Mouse (Mus musculus): ENCODE measurements around the gene Anxa3.

The Anxa3 gene

DNA sequence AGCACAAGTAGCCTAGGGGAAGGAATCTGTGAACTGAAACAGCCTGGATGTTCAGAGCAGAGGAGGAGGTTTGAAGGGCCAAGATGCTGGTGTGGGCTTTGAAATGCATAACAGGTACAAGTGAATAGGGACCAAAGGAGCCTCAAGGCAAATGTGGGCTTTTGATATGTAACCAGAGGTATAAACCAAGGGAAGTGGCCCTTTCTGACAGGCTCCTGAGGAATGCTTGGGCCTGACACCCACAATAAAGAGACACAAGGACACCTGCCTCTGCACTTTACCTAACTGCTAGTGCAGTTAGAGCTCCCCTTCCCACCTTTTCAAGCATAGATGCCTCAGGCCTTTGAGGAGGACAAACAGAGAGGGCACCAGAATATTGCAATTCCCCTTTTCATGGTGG is 54.8 kb downstream of the Anxa3 start:
- DNase-seq (ENCODE audit: low read depth, low spot score) = no peak

DNA sequence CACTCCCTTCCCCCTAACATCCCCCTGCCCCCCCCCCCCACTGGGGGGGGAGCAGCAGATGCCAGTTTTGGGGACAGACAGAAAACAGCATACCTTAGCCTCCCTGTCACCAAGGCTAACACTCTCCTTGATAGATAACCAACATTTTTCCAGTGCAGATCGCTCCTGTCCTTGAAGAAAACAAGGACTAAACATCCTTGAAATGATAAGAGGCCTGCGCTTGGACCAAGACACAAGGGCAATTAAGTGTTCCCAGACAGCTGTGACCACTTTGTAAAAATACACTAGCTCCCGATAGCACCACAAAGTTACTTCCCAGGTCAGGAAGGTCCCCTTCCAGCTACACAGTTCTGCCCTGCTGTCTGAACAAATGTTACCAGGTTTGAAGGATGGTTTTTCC is 55.2 kb downstream of the Anxa3 start:
- DNase-seq (ENCODE audit: low read depth, low spot score) = no peak

GRCm38 (mm10) chr5:96849232-96849631 is 56.1 kb downstream of the Anxa3 start:
- DNase-seq (ENCODE audit: low read depth, low spot score) = no peak

DNA sequence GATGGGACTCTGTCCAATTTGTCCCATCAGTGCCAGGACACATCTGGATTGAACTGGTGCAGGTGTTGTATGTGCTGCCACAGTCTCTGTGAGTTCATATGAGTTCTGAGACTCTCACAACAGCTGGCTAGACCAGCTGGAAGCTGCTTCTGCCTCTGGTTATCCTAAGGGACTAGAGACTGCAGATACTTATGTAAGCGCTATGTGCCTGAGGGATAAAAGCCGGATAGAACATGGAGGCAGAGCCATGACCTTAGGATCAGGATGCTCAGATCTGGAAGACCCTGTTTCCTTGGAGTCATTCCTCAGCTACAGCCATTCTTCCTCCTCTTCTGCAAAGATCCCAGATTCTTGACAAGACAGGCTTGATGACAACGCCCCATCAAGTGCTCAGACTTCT is 60.3 kb downstream of the Anxa3 start:
- no peak for DNase-seq (ENCODE audit: low read depth, low spot score)

DNA sequence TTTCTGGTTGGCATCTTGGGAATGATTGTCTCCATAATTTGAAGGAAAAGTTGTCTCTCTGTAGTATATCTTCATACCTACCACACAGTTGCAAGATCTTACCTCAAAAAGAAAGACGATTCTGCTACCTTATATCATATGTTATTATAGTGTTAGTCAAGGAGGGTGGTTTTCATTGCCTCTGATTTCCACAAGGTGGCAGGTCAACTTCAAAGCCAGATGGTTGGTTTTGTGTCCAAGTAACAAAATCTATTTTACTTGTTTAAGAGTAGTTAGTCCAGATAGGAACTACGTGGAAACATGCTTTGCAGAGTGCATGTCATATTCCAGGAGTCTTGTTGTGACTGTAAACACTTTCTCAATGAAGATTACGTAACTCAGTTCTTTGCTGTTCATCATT is 61.2 kb downstream of the Anxa3 start:
- no peak for DNase-seq (ENCODE audit: low read depth, low spot score)

- no peak for DNase-seq (ENCODE audit: low read depth, low spot score)
These were observed 66.8 kb downstream of the Anxa3 start for GRCm38 (mm10) chr5:96859938-96860337.

DNA sequence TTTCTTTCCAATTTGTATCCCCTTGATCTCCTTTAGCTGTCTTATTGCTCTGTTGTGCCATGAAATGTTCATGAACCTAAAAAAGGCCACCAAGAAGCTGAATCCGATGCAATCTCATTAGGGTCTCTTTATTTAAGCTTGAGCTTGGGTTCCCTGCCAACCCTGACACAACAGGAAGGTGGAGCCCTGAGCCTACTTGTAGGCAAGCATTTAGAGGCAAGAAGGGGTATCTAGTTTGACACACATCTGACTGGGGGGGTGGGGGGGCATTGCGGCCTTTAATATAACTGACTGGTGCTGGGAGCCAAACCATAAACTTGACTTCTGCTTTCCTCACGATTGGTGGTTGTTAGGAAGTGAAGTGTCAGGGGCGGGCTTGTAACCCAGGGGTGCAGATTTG is 74.0 kb downstream of the Anxa3 start:
- DNase-seq (ENCODE audit: low read depth, low spot score) = no peak

DNA sequence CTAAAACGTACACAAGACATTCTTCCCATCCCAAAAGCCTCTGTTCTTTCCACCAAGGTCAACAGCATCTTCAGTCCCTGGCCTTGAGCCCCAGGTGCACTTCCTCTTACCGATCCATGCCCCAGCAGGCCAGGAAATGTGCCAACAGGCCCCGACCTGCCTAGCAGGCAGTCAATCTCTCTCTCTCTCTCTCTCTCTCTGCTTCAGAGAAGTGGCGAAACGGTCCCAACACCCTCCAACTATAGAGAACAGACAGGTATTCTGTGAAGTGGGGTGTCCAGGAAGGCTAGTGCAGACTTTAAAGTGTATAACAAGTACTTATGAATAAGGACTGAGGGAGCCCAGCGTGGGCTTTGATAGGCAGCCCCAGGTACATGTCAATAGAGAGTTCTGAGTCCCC is 75.8 kb downstream of the Anxa3 start:
- DNase-seq (ENCODE audit: low read depth, low spot score) = no peak

DNA sequence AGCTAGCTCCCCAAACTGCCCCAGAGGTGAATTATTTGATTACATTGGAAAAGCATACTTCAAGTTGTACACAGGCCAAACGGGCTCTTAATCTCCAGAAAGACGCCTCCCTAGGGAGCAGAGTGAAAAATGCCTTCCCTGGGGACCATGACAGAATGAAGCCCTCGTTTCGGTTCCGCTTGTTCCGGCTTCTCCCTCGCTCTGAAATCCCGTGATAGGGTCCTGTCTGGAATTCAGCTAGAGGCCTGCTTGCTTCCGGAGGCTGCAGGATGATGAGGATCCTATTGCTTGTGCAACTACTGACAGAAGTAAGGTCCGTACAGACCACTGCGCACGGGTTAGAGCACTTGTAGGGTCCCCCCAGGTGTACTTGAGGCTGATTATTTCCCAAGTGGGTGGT is 77.9 kb downstream of the Anxa3 start:
- no peak for DNase-seq (ENCODE audit: low read depth, low spot score)

GRCm38 (mm10) chr5:96878178-96878577 is 85.0 kb downstream of the Anxa3 start:
- peak; percentile 66 for DNase-seq (ENCODE audit: low read depth, low spot score)

DNA sequence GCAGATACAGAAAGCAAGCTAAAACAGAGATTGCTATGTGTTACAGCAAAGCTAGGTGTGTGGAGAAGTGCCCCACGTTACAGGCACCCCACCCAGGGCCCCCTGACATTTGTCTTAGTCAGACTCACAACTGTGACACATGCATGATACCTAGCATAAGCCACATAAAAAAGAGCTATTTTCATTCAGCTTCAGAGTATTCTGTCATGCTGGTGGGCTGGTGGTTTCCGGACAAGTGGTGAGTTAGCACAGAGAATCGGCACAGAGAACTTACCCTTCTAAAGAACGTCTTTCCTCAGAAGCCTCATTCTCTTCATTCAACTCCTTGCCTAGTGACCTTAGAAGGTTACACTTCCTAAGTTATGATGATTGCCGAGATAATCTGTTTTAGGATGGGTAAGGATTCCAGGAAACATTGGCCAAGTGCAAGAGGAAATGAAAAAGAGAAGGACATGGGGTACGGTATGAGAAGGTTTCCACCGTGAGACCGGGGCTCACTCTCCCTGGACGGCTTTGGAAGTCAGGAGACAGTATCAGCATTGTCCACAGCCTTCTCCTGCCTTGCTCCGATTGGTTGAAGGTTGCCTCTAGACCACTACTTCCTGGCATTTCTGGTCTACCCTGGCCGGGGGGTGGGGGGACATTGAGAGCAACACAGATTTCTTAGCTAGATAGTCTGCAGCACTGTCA is 85.9 kb downstream of the Anxa3 start:
- DNase-seq (ENCODE audit: low read depth, low spot score) = no peak

DNA sequence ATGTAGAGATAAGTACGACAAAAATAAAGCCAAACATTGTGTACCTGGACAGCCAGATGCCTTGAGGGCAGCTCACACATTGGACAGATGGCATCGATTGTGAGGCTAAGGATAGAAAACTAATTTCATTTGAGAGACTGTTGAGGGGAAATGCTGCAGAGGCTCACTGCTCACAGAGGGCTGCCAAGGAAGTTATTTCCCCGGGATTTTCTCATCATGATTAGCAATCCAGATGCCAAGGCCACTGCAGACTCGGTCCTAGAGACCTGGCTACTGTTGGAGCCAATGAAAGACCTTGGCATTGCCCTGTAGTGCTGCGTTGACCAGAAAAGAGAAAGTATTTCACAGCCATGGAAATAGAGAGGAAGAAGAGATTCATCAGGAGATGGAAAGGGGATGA is 87.1 kb downstream of the Anxa3 start:
- no peak for DNase-seq (ENCODE audit: low read depth, low spot score)

- no peak for DNase-seq (ENCODE audit: low read depth, low spot score)
These were observed 88.0 kb downstream of the Anxa3 start for GRCm38 (mm10) chr5:96881118-96881517.

DNA sequence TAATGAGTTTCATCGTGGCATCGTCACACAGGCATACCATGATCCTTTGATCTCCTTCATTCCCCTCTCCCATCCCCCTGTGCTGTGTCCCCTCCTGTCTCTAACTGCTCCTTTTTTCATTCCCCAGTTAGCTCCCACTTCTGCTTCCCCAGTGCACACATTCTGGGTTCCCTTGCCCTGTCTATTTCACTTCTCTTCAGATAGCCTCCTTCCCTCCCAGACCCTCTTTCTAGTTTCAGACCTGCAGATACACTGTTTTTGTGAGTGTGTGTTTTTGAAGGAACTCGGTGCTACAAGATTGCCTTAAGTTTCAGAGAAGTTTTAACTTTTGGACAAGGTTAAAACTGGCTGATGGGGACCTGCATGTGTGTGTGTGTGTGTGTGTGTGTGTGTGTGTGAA is 88.5 kb downstream of the Anxa3 start:
- DNase-seq (ENCODE audit: low read depth, low spot score) = no peak

- DNase-seq (ENCODE audit: low read depth, low spot score) = no peak
These were observed 92.1 kb downstream of the Anxa3 start for GRCm38 (mm10) chr5:96885202-96885601.

DNA sequence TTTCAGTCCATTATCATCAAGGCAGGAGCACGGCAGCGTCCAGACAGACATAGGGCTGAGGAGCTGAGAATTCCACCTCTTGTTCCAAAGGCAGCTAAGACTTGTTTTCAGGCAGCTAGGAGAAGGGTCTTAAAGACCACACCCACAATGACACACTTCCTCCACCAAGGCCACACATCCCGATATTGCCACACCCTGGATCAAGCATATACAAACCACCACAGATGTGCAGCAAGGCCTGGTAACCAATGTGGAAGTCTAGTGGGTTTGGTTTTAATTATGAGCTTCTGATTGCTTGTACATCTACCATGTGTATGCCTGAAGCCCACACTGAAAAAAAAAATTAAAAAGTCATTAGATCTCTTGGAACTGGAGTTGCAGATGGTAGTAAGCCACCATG is 95.3 kb downstream of the Anxa3 start:
- DNase-seq (ENCODE audit: low read depth, low spot score) = no peak

DNA sequence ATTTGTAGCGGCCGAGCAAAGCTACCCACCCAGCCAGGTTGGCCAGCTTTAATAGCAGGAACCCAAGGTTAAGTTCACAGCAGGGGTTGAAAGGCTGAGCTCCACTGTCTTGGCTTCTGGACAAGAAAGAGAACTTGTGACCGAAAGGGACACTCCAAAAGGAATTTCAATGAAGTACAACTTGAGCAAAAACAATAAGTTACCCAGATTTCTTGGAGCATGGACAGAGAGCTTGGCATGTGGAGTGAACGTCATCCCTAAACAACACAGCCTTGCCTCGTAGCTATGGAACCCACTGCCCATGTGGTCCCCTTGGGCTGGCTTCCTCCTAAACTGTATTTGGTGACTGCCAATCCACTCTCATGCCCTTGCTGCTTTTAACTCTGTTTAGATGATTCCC is 97.2 kb downstream of the Anxa3 start:
- no peak for DNase-seq (ENCODE audit: low read depth, low spot score)
